Mouse (Mus musculus): Measurements from ENCODE around the gene Gm5767.

DNA sequence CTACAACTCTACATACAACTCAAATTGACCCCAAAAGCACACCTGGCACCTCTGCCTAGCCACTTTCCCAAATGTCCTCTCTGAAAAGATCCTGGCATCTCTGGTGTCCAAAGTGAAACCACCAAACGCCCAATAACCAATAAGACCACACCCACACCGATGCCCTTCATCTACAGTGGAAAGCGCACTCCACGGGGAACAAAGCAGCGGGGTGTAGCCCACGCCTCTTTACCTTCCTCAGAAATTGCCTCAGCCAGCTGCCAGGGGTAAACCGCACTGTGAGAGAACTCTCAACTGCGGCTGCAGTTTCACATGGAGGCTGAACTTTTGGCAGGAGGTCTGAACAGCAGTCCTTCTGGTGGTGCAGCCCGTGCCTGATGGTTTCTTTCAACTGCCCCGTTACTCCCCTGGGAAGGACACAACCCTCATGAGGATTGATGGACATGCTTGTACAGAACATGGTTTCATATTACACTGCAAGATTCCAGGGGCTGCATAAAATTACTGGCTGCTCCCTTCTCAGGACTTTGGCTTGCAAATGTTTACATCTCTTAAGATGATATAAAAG is 35.0 kb downstream of the Gm5767 start:
- no peak for TF ChIP-seq POLR2A (IDR thresholded peaks at IDR 0.05; ENCODE audit: extremely low read depth, insufficient read depth, low read length)
- no peak for TF ChIP-seq CTCF (IDR thresholded peaks at IDR 0.05; ENCODE audit: low read depth, low read length)
